In the genomic region with DNA sequence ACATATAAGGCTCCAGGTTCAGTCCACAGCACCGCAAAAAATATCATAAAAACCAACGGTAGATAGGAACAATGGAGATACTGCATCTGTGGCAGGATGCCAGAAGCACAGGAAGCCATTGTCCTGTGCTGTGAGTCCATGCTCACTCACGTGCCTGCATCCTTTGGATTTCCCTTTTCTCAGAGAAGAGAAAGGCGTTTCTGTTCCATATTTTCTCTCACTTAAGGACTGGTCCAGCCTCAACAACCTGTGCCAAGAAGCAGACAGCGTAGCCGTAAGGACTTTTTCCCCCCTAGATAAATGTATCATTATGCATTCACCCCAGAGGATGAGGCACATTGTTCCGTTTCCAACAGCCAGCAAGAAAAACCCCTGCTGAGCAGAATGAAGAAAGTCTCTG, we compare ENCODE assay signal across 30 mouse cellular contexts.
DNase-seq lines count a peak whose midpoint lies in the region; ATAC-seq lines count a peak whose summit lies in the region.
"Had no signal": no experiment of that assay in that cellular context is flagged by ENCODE, and none has a peak within 500 bp of the region (broad histone marks: within the 10 kb centered on the region; RNA-seq: fewer than 3 reads in every experiment).

No protein-coding gene starts in this region.

- H3K9ac ChIP-seq in forebrain, embryonic 11.5 days (ENCODE audit: low read length): no peak overlapping the region
- H3K9ac ChIP-seq in forebrain, embryonic 12.5 days: no peak overlapping the region
- H3K9ac ChIP-seq in limb, embryonic 12.5 days (replicated peaks): no peak overlapping the region
- H3K9ac ChIP-seq: embryonic facial prominence, embryonic 13.5 days; forebrain, embryonic 13.5 days; forebrain, postnatal 0 days; heart, embryonic 12.5 days; heart, embryonic 15.5 days; hindbrain, embryonic 12.5 days; intestine, embryonic 15.5 days had no signal

- H3K4me3 ChIP-seq in forebrain, embryonic 11.5 days (ENCODE audit: low read depth, low read length): no peak overlapping the region
- no peak overlapping the region for H3K4me3 ChIP-seq in forebrain, embryonic 12.5 days (replicated peaks)
- H3K4me3 ChIP-seq in limb, embryonic 12.5 days (replicated peaks): no peak overlapping the region
- no peak overlapping the region for H3K4me3 ChIP-seq in limb, embryonic 10.5 days
- H3K4me3 ChIP-seq: embryonic facial prominence, embryonic 10.5 days; embryonic facial prominence, embryonic 13.5 days; forebrain, embryonic 13.5 days; gastrocnemius, adult 2 months; heart, embryonic 12.5 days; heart, embryonic 15.5 days; hindbrain, embryonic 12.5 days; intestine, embryonic 15.5 days had no signal

- ATAC-seq in forebrain, embryonic 11.5 days (replicated peaks; ENCODE audit: low FRiP score): no peak
- no peak for ATAC-seq in forebrain, embryonic 12.5 days (ENCODE audit: low FRiP score)
- ATAC-seq in limb, embryonic 12.5 days (ENCODE audit: insufficient number of reproducible peaks, insufficient read depth, low FRiP score, low TSS enrichment, low read depth): no peak
- ATAC-seq: activated CD4-positive, CD25-positive, alpha-beta regulatory T cell, adult 4 months; forebrain, embryonic 13.5 days; forebrain, postnatal 0 days; hindbrain, embryonic 16.5 days; intestine, embryonic 15.5 days had no signal

- DNase-seq in forebrain, embryonic 11.5 days (ENCODE audit: low spot score): peak; percentile 28
- no peak for DNase-seq in limb, embryonic 10.5 days (ENCODE audit: low spot score)
- peak; percentile 44 for DNase-seq in R1 (ENCODE audit: low read depth, low spot score)
- no peak for DNase-seq in kidney, adult 9 months
- DNase-seq: adrenal gland, adult 8-10 months; adrenal gland, postnatal 25 days; B cell, adult 2 months; cerebellum, adult 11-12 months; cerebellum, adult 8-10 months; cerebellum, postnatal 10 days; cerebellum, postnatal 36 days; embryo, embryonic 11 days; forebrain, postnatal 0 days; gastrocnemius, adult 2 months; gastrocnemius, postnatal 14 days; heart, adult 18-20 months; heart, postnatal 10 days; heart, postnatal 4 days; kidney, adult 11 months had no signal

- H3K36me3 ChIP-seq in forebrain, embryonic 11.5 days (ENCODE audit: control insufficient read depth, insufficient read depth, low read length): no peaks in the 10 kb centered on the region
- H3K36me3 ChIP-seq in forebrain, embryonic 12.5 days (replicated peaks): no peaks in the 10 kb centered on the region
- H3K36me3 ChIP-seq in limb, embryonic 12.5 days: no peaks in the 10 kb centered on the region
- no peaks in the 10 kb centered on the region for H3K36me3 ChIP-seq in limb, embryonic 10.5 days
- H3K36me3 ChIP-seq: embryonic facial prominence, embryonic 10.5 days; embryonic facial prominence, embryonic 13.5 days; heart, embryonic 12.5 days; heart, embryonic 15.5 days; hindbrain, embryonic 12.5 days; intestine, embryonic 15.5 days had no signal

- no peaks in the 10 kb centered on the region for H3K9me3 ChIP-seq in forebrain, embryonic 11.5 days (ENCODE audit: control insufficient read depth, low read length)
- no peaks in the 10 kb centered on the region for H3K9me3 ChIP-seq in forebrain, embryonic 12.5 days
- no peaks in the 10 kb centered on the region for H3K9me3 ChIP-seq in limb, embryonic 12.5 days
- no peaks in the 10 kb centered on the region for H3K9me3 ChIP-seq in limb, embryonic 10.5 days (replicated peaks)
- H3K9me3 ChIP-seq: embryonic facial prominence, embryonic 13.5 days; forebrain, embryonic 13.5 days; heart, embryonic 12.5 days; heart, embryonic 15.5 days; hindbrain, embryonic 12.5 days; intestine, embryonic 15.5 days had no signal

- H3K27me3 ChIP-seq in forebrain, embryonic 11.5 days (ENCODE audit: control insufficient read depth, insufficient read depth, low read length): no peaks in the 10 kb centered on the region
- no peaks in the 10 kb centered on the region for H3K27me3 ChIP-seq in forebrain, embryonic 12.5 days
- no peaks in the 10 kb centered on the region for H3K27me3 ChIP-seq in limb, embryonic 12.5 days
- no peaks in the 10 kb centered on the region for H3K27me3 ChIP-seq in limb, embryonic 10.5 days (ENCODE audit: low read depth, poor library complexity, severe bottlenecking)
- H3K27me3 ChIP-seq: embryonic facial prominence, embryonic 13.5 days; heart, embryonic 12.5 days; heart, embryonic 15.5 days; intestine, embryonic 15.5 days had no signal

- H3K4me2 ChIP-seq in forebrain, embryonic 11.5 days (ENCODE audit: low read depth, low read length, severe bottlenecking): no peak overlapping the region
- no peak overlapping the region for H3K4me2 ChIP-seq in forebrain, embryonic 12.5 days
- no peak overlapping the region for H3K4me2 ChIP-seq in limb, embryonic 12.5 days
- H3K4me2 ChIP-seq: embryonic facial prominence, embryonic 13.5 days; forebrain, embryonic 13.5 days; heart, embryonic 12.5 days; heart, embryonic 15.5 days; hindbrain, embryonic 12.5 days; intestine, embryonic 15.5 days had no signal

- WGBS in forebrain, embryonic 11.5 days: 67% methylated on average over 7 of the region's 7 CpGs
- WGBS in forebrain, embryonic 12.5 days: 61% methylated on average over 7 of the region's 7 CpGs
- WGBS in limb, embryonic 12.5 days: 79% methylated on average over 7 of the region's 7 CpGs
- 83% methylated on average over 7 of the region's 7 CpGs for WGBS in limb, embryonic 10.5 days

- H3K4me1 ChIP-seq in forebrain, embryonic 11.5 days (replicated peaks; ENCODE audit: control insufficient read depth, insufficient read depth, low read length): no peaks in the 10 kb centered on the region; the same call in 1 of the 2 replicates
- H3K4me1 ChIP-seq in forebrain, embryonic 12.5 days: 0 out of 2 replicates have a peak, but pooled peaks cover 6% of the 10 kb centered on the region
- peaks cover 19% of the 10 kb centered on the region for H3K4me1 ChIP-seq in limb, embryonic 12.5 days (replicated peaks)
- peaks cover 35% of the 10 kb centered on the region for H3K4me1 ChIP-seq in limb, embryonic 10.5 days
- H3K4me1 ChIP-seq: embryonic facial prominence, embryonic 13.5 days; hindbrain, embryonic 12.5 days; intestine, embryonic 15.5 days had no signal

- H3K27ac ChIP-seq in forebrain, embryonic 11.5 days (ENCODE audit: low read depth, low read length): no peak overlapping the region
- no peak overlapping the region for H3K27ac ChIP-seq in forebrain, embryonic 12.5 days
- 0 out of 2 replicates have a peak overlapping the region, but pooled peaks have one; percentile 17 for H3K27ac ChIP-seq in limb, embryonic 12.5 days
- no peak overlapping the region; the same call in 1 of the 2 replicates for H3K27ac ChIP-seq in limb, embryonic 10.5 days
- H3K27ac ChIP-seq: embryonic facial prominence, embryonic 10.5 days; embryonic facial prominence, embryonic 13.5 days; forebrain, embryonic 13.5 days; heart, embryonic 15.5 days; hindbrain, embryonic 12.5 days; intestine, embryonic 15.5 days had no signal

Comparison
In these comparisons a context has a peak if more than half of its experiments do, and no peak if none do; other contexts are left out.
1. DNase-seq: peak in forebrain, embryonic 11.5 days (single experiment) and R1 (single experiment); none in limb, embryonic 10.5 days (single experiment) and kidney, adult 9 months (single experiment).